Mouse (Mus musculus): ENCODE measurements at regions not wholly inside any gene's neighbourhood (a gene's known extent, or its start where the extent isn't known, plus 50 kb on each side); places are given as distances from the start of the nearest gene placed in this dataset.

DNA sequence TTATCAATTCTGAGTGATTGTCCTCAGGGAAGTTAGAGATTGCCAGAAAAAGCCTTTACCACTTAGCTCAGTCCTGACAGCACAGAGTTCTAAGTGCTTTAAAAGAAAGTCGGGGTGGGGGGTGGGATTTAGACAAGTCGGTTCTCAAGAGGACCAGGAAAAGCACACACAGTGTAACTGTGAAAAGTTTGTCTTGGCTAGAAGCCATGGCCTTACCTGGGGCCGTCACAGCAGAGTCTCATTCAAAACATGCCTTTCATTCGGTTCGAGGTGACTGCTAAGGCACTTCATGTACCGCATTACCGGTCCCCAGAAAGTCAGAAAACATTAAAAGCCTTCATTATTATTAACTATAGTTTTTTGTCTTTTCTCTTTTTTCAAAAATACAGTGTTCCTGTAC is 197.9 kb downstream of the Sp3 start:
- TF ChIP-seq ZNF384 (IDR thresholded peaks at IDR 0.05; ENCODE audit: low read depth, low read length) (no peak), ZC3H11A (IDR thresholded peaks at IDR 0.05; ENCODE audit: borderline replicate concordance, low read depth, low read length) (no peak), CHD2 (IDR thresholded peaks at IDR 0.05; ENCODE audit: low read depth, low read length) (no peak), HCFC1 (IDR thresholded peaks at IDR 0.05; ENCODE audit: borderline replicate concordance, insufficient read depth, low read length) (no peak), MAFK (IDR thresholded peaks at IDR 0.05; ENCODE audit: insufficient read depth, low read depth, low read length) (no peak)
